8 mouse cellular contexts compared by ENCODE assay signal in genomic region chr5:137530588-137531413, GRCm38 (mm10). TPM values are rescaled to one million over a fixed set of nuclear protein-coding genes. Genes with fewer than 3 reads are reported as not detected.
DNase-seq lines count a peak whose midpoint lies in the region; ATAC-seq and TF ChIP-seq lines count a peak whose summit lies in the region.

No protein-coding gene starts in this region.

- under 1% methylated on average over 40 of the region's 46 CpGs for WGBS in limb, embryonic 14.5 days
- WGBS in midbrain, embryonic 16.5 days = under 1% methylated on average over 40 of the region's 46 CpGs
- 0% methylated on average over 41 of the region's 46 CpGs for WGBS in stomach, embryonic 14.5 days

- peak; percentile 67 for DNase-seq in urinary bladder, postnatal 14 days (ENCODE audit: low spot score)
- DNase-seq in urinary bladder, adult 2 months (ENCODE audit: low spot score) = no peak
- peak; percentile 67 for DNase-seq in embryo, embryonic 11.5 days (ENCODE audit: low read depth, low spot score)
- DNase-seq in kidney, adult 11 months = peak; percentile 69
- DNase-seq in limb, embryonic 14.5 days (ENCODE audit: low spot score) = peak; percentile 85

- H3K4me3 ChIP-seq in limb, embryonic 14.5 days (replicated peaks; ENCODE audit: low read length) = peak overlapping the region; percentile 83
- H3K4me3 ChIP-seq in midbrain, embryonic 16.5 days (ENCODE audit: low read depth, low read length) = peak overlapping the region; percentile 96
- peak overlapping the region; percentile 90 for H3K4me3 ChIP-seq in stomach, embryonic 14.5 days (ENCODE audit: low read depth, low read length)

- H3K4me1 ChIP-seq in limb, embryonic 14.5 days (ENCODE audit: control insufficient read depth, insufficient read depth, low read length) = peaks cover 7% of the 10 kb centered on the region; the same call in 1 of the 2 replicates
- H3K4me1 ChIP-seq in midbrain, embryonic 16.5 days (ENCODE audit: control insufficient read depth, insufficient read depth, low read length) = peaks cover 21% of the 10 kb centered on the region
- H3K4me1 ChIP-seq in stomach, embryonic 14.5 days (ENCODE audit: control insufficient read depth, insufficient read depth, low read length) = 0 out of 2 replicates have a peak, but pooled peaks cover 6% of the 10 kb centered on the region

- H3K9me3 ChIP-seq in limb, embryonic 14.5 days (ENCODE audit: control insufficient read depth, low read length) = no peaks in the 10 kb centered on the region
- no peaks in the 10 kb centered on the region for H3K9me3 ChIP-seq in midbrain, embryonic 16.5 days (replicated peaks; ENCODE audit: control insufficient read depth, low read length, poor library complexity, severe bottlenecking)
- no peaks in the 10 kb centered on the region for H3K9me3 ChIP-seq in stomach, embryonic 14.5 days (ENCODE audit: control insufficient read depth, low read depth, low read length)

- H3K27me3 ChIP-seq in limb, embryonic 14.5 days (ENCODE audit: control insufficient read depth, insufficient read depth, low read length) = no peaks in the 10 kb centered on the region
- H3K27me3 ChIP-seq in midbrain, embryonic 16.5 days (ENCODE audit: control insufficient read depth, insufficient read depth, low read depth, low read length) = no peaks in the 10 kb centered on the region
- no peaks in the 10 kb centered on the region for H3K27me3 ChIP-seq in stomach, embryonic 14.5 days (ENCODE audit: control insufficient read depth, insufficient read depth, low read length)

- peak overlapping the region; percentile 93 for H3K4me2 ChIP-seq in limb, embryonic 14.5 days (replicated peaks; ENCODE audit: low read depth, low read length, severe bottlenecking)
- peak overlapping the region; percentile 90 for H3K4me2 ChIP-seq in midbrain, embryonic 16.5 days (ENCODE audit: low read length)
- H3K4me2 ChIP-seq in stomach, embryonic 14.5 days (replicated peaks; ENCODE audit: low read depth, low read length) = peak overlapping the region; percentile 91

- H3K36me3 ChIP-seq in limb, embryonic 14.5 days (ENCODE audit: control insufficient read depth, insufficient read depth, low read length) = peaks cover 44% of the 10 kb centered on the region
- H3K36me3 ChIP-seq in midbrain, embryonic 16.5 days (ENCODE audit: control insufficient read depth, insufficient read depth, low read length) = peaks cover 27% of the 10 kb centered on the region
- peaks cover 44% of the 10 kb centered on the region for H3K36me3 ChIP-seq in stomach, embryonic 14.5 days (ENCODE audit: control insufficient read depth, insufficient read depth, low read length)

- peak; percentile 43 for ATAC-seq in granulocyte monocyte progenitor cell, adult 5-6 weeks (replicated peaks; ENCODE audit: poor library complexity, severe bottlenecking)
- ATAC-seq in limb, embryonic 14.5 days (ENCODE audit: low FRiP score, low read depth) = peak; percentile 48
- ATAC-seq in midbrain, embryonic 16.5 days = peak; percentile 57
- peak; percentile 25 for ATAC-seq in stomach, embryonic 14.5 days (ENCODE audit: insufficient number of reproducible peaks, insufficient read depth, low FRiP score, low read depth)

- peak overlapping the region; percentile 84 for H3K9ac ChIP-seq in limb, embryonic 14.5 days (ENCODE audit: low read depth, low read length, severe bottlenecking)
- peak overlapping the region; percentile 100 for H3K9ac ChIP-seq in midbrain, embryonic 16.5 days (ENCODE audit: low read depth, low read length)
- peak overlapping the region; percentile 67 for H3K9ac ChIP-seq in stomach, embryonic 14.5 days (replicated peaks; ENCODE audit: low read depth, low read length)

- peak overlapping the region; percentile 89 for H3K27ac ChIP-seq in limb, embryonic 14.5 days (replicated peaks; ENCODE audit: low read depth, low read length)
- H3K27ac ChIP-seq in midbrain, embryonic 16.5 days (ENCODE audit: low read length) = peak overlapping the region; percentile 99
- H3K27ac ChIP-seq in stomach, embryonic 14.5 days (ENCODE audit: low read length) = peak overlapping the region; percentile 92

- TF ChIP-seq POLR2A in limb, embryonic 14.5 days (IDR thresholded peaks at IDR 0.05; ENCODE audit: borderline replicate concordance, extremely low read depth, insufficient read depth, insufficient read length) = no peak

RNA-seq across cellular contexts. Expression of gene Epo, which starts 2.2 kb away (rescaled TPM):
- not detected in 2 replicates for polyA plus RNA-seq in urinary bladder, adult 2 months (2012; rRNA removed)
- not detected in 2 replicates for total RNA-seq in granulocyte monocyte progenitor cell, adult 5-6 weeks (2014; fragmentation: Nextera tagmentation)
- not detected in 2 replicates for total RNA-seq in granulocyte monocyte progenitor cell, adult 5-6 weeks (2017)
- 0.12 and 0.19 TPM in 2 replicates for polyA plus RNA-seq in limb, embryonic 14.5 days (2012; rRNA removed)
- polyA plus RNA-seq in limb, embryonic 14.5 days (2014; fragmentation: Nextera tagmentation; extraction: Ambion mirVana) = 0.83 TPM in 1 of 2 replicates, not detected in the other
- polyA plus RNA-seq in midbrain, embryonic 16.5 days (2015; fragmentation: Nextera tagmentation; extraction: Ambion mirVana) = not detected in 2 replicates
- polyA plus RNA-seq in stomach, embryonic 14.5 days (2014; fragmentation: Nextera tagmentation; extraction: Ambion mirVana) = 0.38 TPM in 1 of 2 replicates, not detected in the other

RNA-seq across cellular contexts. Expression of gene Gnb2, which starts 2.5 kb away (rescaled TPM):
- polyA plus RNA-seq in urinary bladder, adult 2 months (2012; rRNA removed) = 363 and 433 TPM in 2 replicates
- 335 and 473 TPM in 2 replicates for total RNA-seq in granulocyte monocyte progenitor cell, adult 5-6 weeks (2014; fragmentation: Nextera tagmentation)
- total RNA-seq in granulocyte monocyte progenitor cell, adult 5-6 weeks (2017) = 226 and 299 TPM in 2 replicates
- polyA plus RNA-seq in limb, embryonic 14.5 days (2012; rRNA removed) = 770 and 1,100 TPM in 2 replicates
- 460 and 474 TPM in 2 replicates for polyA plus RNA-seq in limb, embryonic 14.5 days (2014; fragmentation: Nextera tagmentation; extraction: Ambion mirVana)
- polyA plus RNA-seq in midbrain, embryonic 16.5 days (2015; fragmentation: Nextera tagmentation; extraction: Ambion mirVana) = 496 and 512 TPM in 2 replicates
- polyA plus RNA-seq in stomach, embryonic 14.5 days (2014; fragmentation: Nextera tagmentation; extraction: Ambion mirVana) = 404 and 443 TPM in 2 replicates

RNA-seq across cellular contexts. Expression of gene Gigyf1, which starts 12.5 kb away (rescaled TPM):
- 32.4 and 34.7 TPM in 2 replicates for polyA plus RNA-seq in urinary bladder, adult 2 months (2012; rRNA removed)
- total RNA-seq in granulocyte monocyte progenitor cell, adult 5-6 weeks (2014; fragmentation: Nextera tagmentation) = 21.0 and 21.7 TPM in 2 replicates
- total RNA-seq in granulocyte monocyte progenitor cell, adult 5-6 weeks (2017) = 5.2 and 7.7 TPM in 2 replicates
- polyA plus RNA-seq in limb, embryonic 14.5 days (2012; rRNA removed) = 45.1 and 51.5 TPM in 2 replicates
- 11.8 and 13.3 TPM in 2 replicates for polyA plus RNA-seq in limb, embryonic 14.5 days (2014; fragmentation: Nextera tagmentation; extraction: Ambion mirVana)
- 19.3 and 19.4 TPM in 2 replicates for polyA plus RNA-seq in midbrain, embryonic 16.5 days (2015; fragmentation: Nextera tagmentation; extraction: Ambion mirVana)
- 16.0 and 16.3 TPM in 2 replicates for polyA plus RNA-seq in stomach, embryonic 14.5 days (2014; fragmentation: Nextera tagmentation; extraction: Ambion mirVana)

RNA-seq across cellular contexts. Expression of gene Actl6b, which starts 22.5 kb away (rescaled TPM):
- 0.06 TPM in 1 of 2 replicates, not detected in the other for polyA plus RNA-seq in urinary bladder, adult 2 months (2012; rRNA removed)
- total RNA-seq in granulocyte monocyte progenitor cell, adult 5-6 weeks (2014; fragmentation: Nextera tagmentation) = not detected in 2 replicates
- total RNA-seq in granulocyte monocyte progenitor cell, adult 5-6 weeks (2017) = not detected in 2 replicates
- polyA plus RNA-seq in limb, embryonic 14.5 days (2012; rRNA removed) = 0.92 and 1.1 TPM in 2 replicates
- polyA plus RNA-seq in limb, embryonic 14.5 days (2014; fragmentation: Nextera tagmentation; extraction: Ambion mirVana) = 0.21 and 0.39 TPM in 2 replicates
- 307 and 326 TPM in 2 replicates for polyA plus RNA-seq in midbrain, embryonic 16.5 days (2015; fragmentation: Nextera tagmentation; extraction: Ambion mirVana)
- polyA plus RNA-seq in stomach, embryonic 14.5 days (2014; fragmentation: Nextera tagmentation; extraction: Ambion mirVana) = 6.7 and 7.3 TPM in 2 replicates

RNA-seq across cellular contexts. Expression of gene Pop7, which starts 28.5 kb away (rescaled TPM):
- polyA plus RNA-seq in urinary bladder, adult 2 months (2012; rRNA removed) = 23.4 and 29.6 TPM in 2 replicates
- 31.2 and 36.5 TPM in 2 replicates for total RNA-seq in granulocyte monocyte progenitor cell, adult 5-6 weeks (2014; fragmentation: Nextera tagmentation)
- 18.3 and 28.9 TPM in 2 replicates for total RNA-seq in granulocyte monocyte progenitor cell, adult 5-6 weeks (2017)
- 40.6 and 50.4 TPM in 2 replicates for polyA plus RNA-seq in limb, embryonic 14.5 days (2012; rRNA removed)
- polyA plus RNA-seq in limb, embryonic 14.5 days (2014; fragmentation: Nextera tagmentation; extraction: Ambion mirVana) = 52.1 and 54.2 TPM in 2 replicates
- 76.3 and 80.5 TPM in 2 replicates for polyA plus RNA-seq in midbrain, embryonic 16.5 days (2015; fragmentation: Nextera tagmentation; extraction: Ambion mirVana)
- polyA plus RNA-seq in stomach, embryonic 14.5 days (2014; fragmentation: Nextera tagmentation; extraction: Ambion mirVana) = 51.7 and 56.2 TPM in 2 replicates
